Mouse (Mus musculus) layer of hippocampus, postnatal 36 days (tissue): ENCODE data around the gene Abca1. TPM values are rescaled to one million over a fixed set of nuclear protein-coding genes. Genes with fewer than 3 reads are reported as not detected.

ENCODE experiments used
- DNase-seq, 2 experiments: peaks; one replicate each; pipeline ENCODE4 v3.0.0; 2022
- total RNA-seq, 2 experiments: library from RNA; stranded (reverse); gene quantifications; 2 replicates each; pipeline ENCODE4 v1.2.3; 2021

Gene Abca1
- total RNA-seq, 2 experiments from 2014 or later: 21.3 to 21.4 TPM

GRCm38 (mm10) chr4:53148817-53149216 lies 10.9 kb downstream of the Abca1 start:
- DNase-seq: no peak

- no peak for DNase-seq
These were observed 12.2 kb downstream of the Abca1 start for GRCm38 (mm10) chr4:53147454-53147853.

GRCm38 (mm10) chr4:53147046-53147445 lies 12.6 kb downstream of the Abca1 start:
- no peak for DNase-seq

- no peak for DNase-seq
These were observed 13.3 kb downstream of the Abca1 start for GRCm38 (mm10) chr4:53146227-53146949.

- DNase-seq: no peak
These were observed 14.1 kb downstream of the Abca1 start for GRCm38 (mm10) chr4:53145434-53146168.

- no peak for DNase-seq
These were observed 15.1 kb downstream of the Abca1 start for GRCm38 (mm10) chr4:53144571-53144970.

- no peak for DNase-seq
These were observed 15.7 kb downstream of the Abca1 start for GRCm38 (mm10) chr4:53144021-53144420.

GRCm38 (mm10) chr4:53140678-53141077 lies 19.0 kb downstream of the Abca1 start:
- no peak for DNase-seq

GRCm38 (mm10) chr4:53139495-53139894 lies 20.2 kb downstream of the Abca1 start:
- no peak for DNase-seq

- DNase-seq: no peak
These were observed 20.7 kb downstream of the Abca1 start for GRCm38 (mm10) chr4:53138974-53139373.

GRCm38 (mm10) chr4:53137087-53137486 lies 22.6 kb downstream of the Abca1 start:
- no peak for DNase-seq

- no peak for DNase-seq
These were observed 24.9 kb downstream of the Abca1 start for GRCm38 (mm10) chr4:53134816-53135215.

GRCm38 (mm10) chr4:53133995-53134394 lies 25.7 kb downstream of the Abca1 start:
- no peak for DNase-seq

- no peak for DNase-seq
These were observed 28.2 kb downstream of the Abca1 start for GRCm38 (mm10) chr4:53131538-53131937.

GRCm38 (mm10) chr4:53130622-53131517 lies 28.8 kb downstream of the Abca1 start:
- no peak for DNase-seq

GRCm38 (mm10) chr4:53129716-53130301 lies 29.9 kb downstream of the Abca1 start:
- DNase-seq: no peak

GRCm38 (mm10) chr4:53127266-53127665 lies 32.4 kb downstream of the Abca1 start:
- no peak for DNase-seq

- DNase-seq: no peak
These were observed 32.9 kb downstream of the Abca1 start for GRCm38 (mm10) chr4:53126794-53127193.

GRCm38 (mm10) chr4:53124837-53125490 lies 34.7 kb downstream of the Abca1 start:
- DNase-seq: no peak

GRCm38 (mm10) chr4:53122310-53122709 lies 37.4 kb downstream of the Abca1 start:
- DNase-seq: no peak

- DNase-seq: no peak
These were observed 38.0 kb downstream of the Abca1 start for GRCm38 (mm10) chr4:53121516-53122227.
